Mouse (Mus musculus): ENCODE results near the gene Ypel5.
A peak's percentile ranks its signal among the peaks of the same experiment; 100 is the strongest.

- TF ChIP-seq CTCF (IDR thresholded peaks at IDR 0.05; ENCODE audit: low read depth), result 0 out of 2 replicates have a peak, but pooled peaks have one; percentile 8
- TF ChIP-seq EP300 (IDR thresholded peaks at IDR 0.05; ENCODE audit: low read depth), result no peak
These were observed 27.0 kb downstream of the Ypel5 start for GRCm38 (mm10) chr17:72863226-72863625.
